Mouse (Mus musculus) gastrocnemius, postnatal 36 days (tissue): ENCODE measurements at regions not wholly inside any gene's neighbourhood (a gene's known extent, or its start where the extent isn't known, plus 50 kb on each side); places are given as distances from the start of the nearest gene placed in this dataset.

Experiments
- DNase-seq, 2 experiments: peaks; one replicate each; pipeline ENCODE4 v3.0.0; 2022
- intact Hi-C: fragments of 180-260 bp; cut with DNase I; formaldehyde crosslinking; loops from one replicate; pipeline ENCODE4 v1.15.1; 2025

GRCm38 (mm10) chr11:117586063-117586462 lies 68.0 kb upstream of the Tnrc6c start:
- intact Hi-C loops: no loop called here
- DNase-seq: no peak

- intact Hi-C loops: no loop called here
- no peak for DNase-seq
Measured at GRCm38 (mm10) chr11:117586857-117587425, 67.1 kb upstream of the Tnrc6c start.

DNA sequence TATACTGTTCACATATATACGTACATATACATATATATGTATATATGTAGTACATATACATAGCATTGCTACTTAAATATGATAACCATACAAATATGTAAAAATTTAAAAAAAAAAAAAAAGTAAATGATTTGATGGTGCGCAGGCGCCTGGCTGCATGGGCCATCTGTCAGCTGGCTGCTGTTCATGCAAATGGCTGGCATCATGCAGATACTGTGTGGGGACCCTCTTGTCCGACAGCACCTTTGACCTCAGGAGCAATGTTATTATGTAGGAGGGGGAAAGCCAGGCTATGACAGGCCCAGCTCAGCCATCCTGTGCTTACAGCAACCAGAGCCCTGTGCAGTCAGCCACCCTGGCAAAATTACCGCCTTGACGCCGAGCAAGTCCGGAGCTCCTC lies 65.1 kb upstream of the Tnrc6c start:
- no peak for DNase-seq
- intact Hi-C loops: no loop called here

- DNase-seq: no peak
- intact Hi-C loops: no loop called here
Measured at GRCm38 (mm10) chr11:117589422-117589821, 64.7 kb upstream of the Tnrc6c start.

- no peak for DNase-seq
- intact Hi-C loops: no loop called here
Measured at GRCm38 (mm10) chr11:117592570-117592969, 61.5 kb upstream of the Tnrc6c start.

GRCm38 (mm10) chr11:117596201-117596600 lies 57.9 kb upstream of the Tnrc6c start:
- intact Hi-C loops: loop anchor here (5.0 kb wide), 1 partner anchor 54 kb away; no protein-coding TSS in a partner anchor
- peak; percentile 61 to 75 for DNase-seq

- DNase-seq: no peak
- intact Hi-C loops: loop anchor here (5.0 kb wide), 1 partner anchor 55 kb away; no protein-coding TSS in a partner anchor
Measured at GRCm38 (mm10) chr11:117597754-117598153, 56.3 kb upstream of the Tnrc6c start.

DNA sequence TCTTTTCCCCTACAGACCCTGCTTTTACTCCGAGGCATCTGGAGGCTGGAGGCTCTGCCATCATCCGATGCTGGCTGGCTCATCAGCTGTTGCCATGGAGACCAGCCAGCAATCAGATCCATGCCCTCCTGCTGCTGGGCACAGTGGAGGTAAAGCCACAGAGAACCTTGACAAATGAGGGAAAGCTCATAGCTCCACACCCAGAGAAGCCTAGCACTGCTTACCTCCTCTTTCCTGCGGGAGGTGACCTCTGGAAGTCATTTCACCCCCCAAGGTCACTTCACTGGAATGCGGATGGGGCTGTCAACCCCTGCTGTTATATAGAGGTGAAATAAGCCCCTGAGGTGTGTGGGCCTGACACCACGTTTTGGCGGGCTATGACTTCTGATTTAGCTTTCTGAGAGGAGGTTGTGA lies 55.9 kb upstream of the Tnrc6c start:
- intact Hi-C loops: loop anchor here (5.0 kb wide), 1 partner anchor 56 kb away; no protein-coding TSS in a partner anchor
- no peak for DNase-seq

DNA sequence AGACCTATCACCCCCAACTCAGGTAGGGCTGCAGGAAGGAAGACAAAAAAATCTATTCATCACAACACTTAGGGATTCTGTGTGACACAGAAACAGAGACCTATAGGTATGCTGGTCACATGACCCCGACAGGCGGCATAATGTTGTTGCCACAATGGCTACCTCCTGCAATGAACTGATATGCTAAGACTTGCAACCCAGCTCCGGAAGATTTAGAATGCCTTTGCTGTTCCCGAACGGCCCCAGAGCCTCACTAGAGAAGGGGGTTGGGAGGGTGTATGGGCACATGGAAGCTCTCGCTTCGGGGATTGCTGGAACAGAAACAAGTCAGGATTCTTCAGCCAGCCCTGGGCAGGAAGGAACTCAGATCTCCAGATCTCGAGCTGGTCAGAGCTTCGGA lies 55.5 kb upstream of the Tnrc6c start:
- no peak for DNase-seq
- intact Hi-C loops: loop anchor here (5.0 kb wide), 1 partner anchor 56 kb away; no protein-coding TSS in a partner anchor

- DNase-seq: peak in 1 of 2 experiments; percentile 31
- intact Hi-C loops: loop anchor here (5.0 kb wide), 1 partner anchor 57 kb away; no protein-coding TSS in a partner anchor
Measured at GRCm38 (mm10) chr11:117599049-117599787, 54.9 kb upstream of the Tnrc6c start.

DNA sequence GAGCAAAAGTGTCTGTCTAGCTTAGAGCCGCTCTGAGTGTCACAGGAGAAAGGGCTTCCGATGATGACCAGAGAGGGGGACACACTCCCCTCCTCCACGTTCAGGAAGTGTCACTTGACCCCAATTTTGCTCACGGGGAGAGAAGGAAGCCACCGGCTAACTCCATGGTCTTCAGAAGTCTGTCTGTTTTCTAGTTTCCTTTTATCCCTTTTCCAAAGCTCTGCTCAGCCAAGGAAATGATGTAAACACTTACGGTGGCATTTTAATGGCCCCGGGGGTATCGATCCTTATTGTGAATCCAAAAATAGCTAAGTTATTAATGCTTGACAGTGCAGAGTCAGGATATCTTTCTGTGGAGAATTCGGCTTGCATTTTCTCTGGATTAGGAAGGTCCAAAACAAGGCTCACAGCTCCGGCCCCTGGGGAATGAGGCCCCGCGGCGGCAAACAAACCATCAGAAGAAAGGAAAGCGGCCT lies 54.3 kb upstream of the Tnrc6c start:
- DNase-seq: no peak
- intact Hi-C loops: loop anchor here (5.0 kb wide), 1 partner anchor 58 kb away; no protein-coding TSS in a partner anchor

- DNase-seq: no peak
- intact Hi-C loops: no loop called here
Measured at GRCm38 (mm10) chr11:117601147-117601546, 52.9 kb upstream of the Tnrc6c start.

- intact Hi-C loops: no loop called here
- DNase-seq: no peak
Measured at GRCm38 (mm10) chr11:117604019-117604418, 50.1 kb upstream of the Tnrc6c start.
